Mouse (Mus musculus) spleen, postnatal 0 days (tissue): ENCODE measurements around the gene Pcnp. TPM values are rescaled to one million over a fixed set of nuclear protein-coding genes. Genes with fewer than 3 reads are reported as not detected.

Source experiments
- polyA plus RNA-seq: library from polyadenylated mRNA; unstranded; fragments of >200 nt; fragmentation: Nextera tagmentation; extraction: Ambion mirVana; gene quantifications from 2 replicates; pipeline ENCODE4 v1.2.1, GENCODE M21; 2015

Gene Pcnp
- polyA plus RNA-seq, result 112 and 113 TPM in 2 replicates

GRCm38 (mm10) chr16:56029661-56030082 lies at the start of gene Pcnp:
Pcnp (minus strand) TSS chr16:56029739.

GRCm38 (mm10) chr16:56048038-56048437 lies 18.5 kb upstream of the Pcnp start, which contains the start of gene Senp7:
Senp7 (plus strand) TSS chr16:56048338.

GRCm38 (mm10) chr16:56037138-56038010 lies 7.8 kb upstream of the Pcnp start, which contains the start of gene Trmt10c:
Trmt10c (minus strand) TSS chr16:56037819.

GRCm38 (mm10) chr16:55973431-55974255 lies 55.9 kb downstream of the Pcnp start, which contains the start of gene Zbtb11:
Zbtb11 (plus strand) TSS chr16:55973883.

GRCm38 (mm10) chr16:55966212-55966871 lies 63.2 kb downstream of the Pcnp start, which contains the start of gene Rpl24:
Rpl24 (plus strand) TSS chr16:55966275.

Other genes with a start within 250 kb of the Pcnp start
- gene Nfkbiz, start 190.8 kb downstream of the Pcnp start, polyA plus RNA-seq, result 3.6 and 5.0 TPM in 2 replicates
- gene Nxpe3, start 134.5 kb downstream of the Pcnp start, polyA plus RNA-seq, result 0.97 and 1.1 TPM in 2 replicates
- 6.7 and 7.0 TPM in 2 replicates for gene Cep97, start 94.9 kb downstream of the Pcnp start, polyA plus RNA-seq
- gene Rpl24, start 63.5 kb downstream of the Pcnp start, polyA plus RNA-seq, result 637 and 676 TPM in 2 replicates
- 13.2 and 13.8 TPM in 2 replicates for gene Zbtb11, start 55.9 kb downstream of the Pcnp start, polyA plus RNA-seq
- 16.2 and 16.3 TPM in 2 replicates for gene Trmt10c, start 8.1 kb upstream of the Pcnp start, polyA plus RNA-seq
- 24.4 and 25.1 TPM in 2 replicates for gene Senp7, start 18.6 kb upstream of the Pcnp start, polyA plus RNA-seq
- 0.19 and 0.21 TPM in 2 replicates for gene Impg2, start 174.6 kb upstream of the Pcnp start, polyA plus RNA-seq